Mouse (Mus musculus) liver, embryonic 14.5 days (tissue): ENCODE data around the gene Slc37a2. TPM values are rescaled to one million over a fixed set of nuclear protein-coding genes. Genes with fewer than 3 reads are reported as not detected.
A peak's percentile ranks its signal among the peaks of the same experiment; 100 is the strongest.

Experiments used
- ATAC-seq: fragments of 200-750 bp; cut with Nextera tagmentation; 2 replicates; pipeline ENCODE4 v1.8.0; 2017; ENCODE audit warnings: moderate number of reproducible peaks, mild to moderate bottlenecking, moderate library complexity; ENCODE audit not compliant: insufficient read depth
- DNase-seq, 3 experiments: peaks; one replicate each; pipeline ENCODE4 v3.0.0-alpha.2; 2012 to 2013; ENCODE audit warnings: low read depth in 3 of 3, low spot score in 3 of 3
- H3K27ac ChIP-seq: fragments of 300-500 bp; sonication (generic); 2 replicates; pipeline ENCODE4 v1.5.1; 2014; ENCODE audit warnings: moderate library complexity, mild to moderate bottlenecking, control low read depth, inconsistent platforms
- H3K27me3 ChIP-seq: fragments of 300-500 bp; sonication (generic); 2 replicates; pipeline ENCODE4 v1.6.1; 2014; ENCODE audit warnings: mild to moderate bottlenecking, low read length, moderate library complexity; ENCODE audit not compliant: control insufficient read depth, insufficient read depth
- H3K36me3 ChIP-seq: fragments of 300-500 bp; sonication (generic); replicated peaks from 2 replicates; pipeline ENCODE4 v1.6.1; 2014; ENCODE audit warnings: low read depth; ENCODE audit not compliant: control insufficient read depth, insufficient read depth
- H3K4me1 ChIP-seq, 2 experiments: fragments of 200-500 bp in 1 of 2; fragments of 300-500 bp in 1 of 2; sonication (generic) in 1 of 2; replicated peaks; 2 replicates each; pipeline ENCODE4 v1.6.1; 2012 to 2014; ENCODE audit warnings: antibody characterized with exemption in 1 of 2, inconsistent platforms in 1 of 2, low read length in 1 of 2; ENCODE audit not compliant: control insufficient read depth in 2 of 2, insufficient read depth in 2 of 2
- H3K4me2 ChIP-seq: fragments of 300-500 bp; sonication (generic); 2 replicates; pipeline ENCODE4 v1.6.1; 2014; ENCODE audit warnings: low read depth, mild to moderate bottlenecking, control low read depth, moderate library complexity
- H3K4me3 ChIP-seq, 2 experiments: fragments of 200-500 bp in 1 of 2; fragments of 300-500 bp in 1 of 2; sonication (generic) in 1 of 2; 2 replicates each; pipeline ENCODE4 v1.5.1; 2012 to 2014; ENCODE audit warnings: low read depth in 2 of 2, low read length in 2 of 2, mild to moderate bottlenecking in 2 of 2, control low read depth in 1 of 2, inconsistent platforms in 1 of 2, moderate library complexity in 1 of 2; ENCODE audit not compliant: insufficient read depth in 1 of 2
- H3K9ac ChIP-seq: fragments of 300-500 bp; sonication (generic); replicated peaks from 2 replicates; pipeline ENCODE4 v1.6.1; 2014; ENCODE audit warnings: mild to moderate bottlenecking, control low read depth, moderate library complexity
- H3K9me3 ChIP-seq: fragments of 300-500 bp; sonication (generic); 2 replicates; pipeline ENCODE4 v1.6.1; 2016; ENCODE audit warnings: low read length, mixed read lengths; ENCODE audit not compliant: control insufficient read depth
- CTCF ChIP-seq: IDR thresholded peaks from 2 replicates; pipeline ENCODE4 v1.5.1; 2016; ENCODE audit warnings: antibody characterized with exemption, low read depth, control low read depth
- EP300 ChIP-seq: IDR thresholded peaks from 2 replicates; pipeline ENCODE4 v1.6.1; 2016; ENCODE audit warnings: antibody characterized with exemption, low read depth
- WGBS: fragments of 180-500 bp; shearing (Covaris S2); extraction: QIAGEN DNeasy Blood & Tissue Kit; methylation state at CpG from one replicate; pipeline ENCODE4 v1.1.7; 2014; ENCODE audit not compliant: insufficient replicate concordance; 5-methylcytosine and 5-hydroxymethylcytosine counted together
- polyA plus RNA-seq, 2 experiments: library from polyadenylated mRNA; depleted of rRNA in 1 of 2; stranded (reverse) in 1 of 2; unstranded in 1 of 2; fragments of >200 nt; fragmentation: Nextera tagmentation in 1 of 2; extraction: Ambion mirVana in 1 of 2; gene quantifications; 2 replicates each; pipeline versions ENCODE4 v1.2.1 to v1.2.3; 2012 to 2014

Slc37a2 gene
- polyA plus RNA-seq, 2 experiments = 1.0 to 1.2 TPM

DNA sequence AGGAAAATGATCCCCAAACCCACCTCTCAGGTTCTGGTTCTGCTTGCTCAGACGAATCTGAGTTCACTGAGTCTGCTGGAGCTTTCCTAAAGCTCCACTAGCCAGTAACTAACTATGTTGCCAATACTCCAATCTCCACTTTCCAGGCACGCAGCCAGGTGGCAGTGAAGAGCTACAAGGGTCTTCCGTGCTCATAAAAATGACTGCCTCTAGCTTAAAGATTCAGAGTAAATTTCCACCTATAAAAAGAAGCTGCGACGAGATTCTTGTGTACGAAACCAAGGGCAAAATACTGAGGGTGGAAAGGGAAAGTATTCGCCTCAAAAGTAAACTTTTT lies 319 bp upstream of the Slc37a2 start:
- H3K9ac ChIP-seq = no peak overlapping the region
- TF ChIP-seq EP300 = no peak
- TF ChIP-seq CTCF = peak; percentile 60
- H3K4me3 ChIP-seq = peak overlapping the region; percentile 35 to 60; a peak in 2 of 4 replicates
- H3K9me3 ChIP-seq = no peaks in the 10 kb centered on the region
- no peak for DNase-seq
- peaks cover 0 to 2% of the 10 kb centered on the region in 2 experiments; a peak in 1 of 4 replicates for H3K4me1 ChIP-seq
- peaks cover 10% of the 10 kb centered on the region for H3K27me3 ChIP-seq
- no peak overlapping the region for H3K27ac ChIP-seq
- no peaks in the 10 kb centered on the region for H3K36me3 ChIP-seq
- no peak for ATAC-seq
- WGBS = 23% methylated on average over 7 of the region's 7 CpGs
- peak overlapping the region; percentile 58 for H3K4me2 ChIP-seq

DNA sequence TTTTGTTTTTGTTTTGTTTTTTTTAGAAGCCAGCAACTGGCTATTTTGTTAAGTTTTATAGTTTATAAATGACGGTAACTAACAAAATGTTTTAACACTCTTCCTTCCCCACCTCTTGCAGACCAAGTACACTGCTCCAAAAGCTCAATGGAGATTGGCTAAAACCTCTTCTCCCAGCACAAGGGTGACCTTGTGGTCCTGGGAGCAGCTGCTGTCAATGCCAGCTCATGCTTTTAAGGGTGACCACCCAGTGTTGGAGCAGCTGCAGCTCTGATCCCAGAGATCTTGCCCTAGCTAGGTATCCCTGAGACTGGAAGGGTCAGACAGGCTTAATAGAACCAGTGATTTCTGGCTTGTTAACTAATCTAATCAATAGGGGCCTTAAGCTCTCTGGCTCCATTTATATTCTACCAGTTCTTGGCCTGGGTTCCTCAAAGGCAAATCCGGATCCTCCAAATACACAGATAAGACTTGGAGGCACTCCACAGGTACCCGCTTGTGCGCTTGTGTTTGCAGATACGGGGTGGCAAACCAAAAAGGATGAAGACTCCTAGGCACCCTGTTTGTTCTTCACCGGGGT lies 917 bp downstream of the Slc37a2 start:
- H3K9ac ChIP-seq = no peak overlapping the region
- H3K27me3 ChIP-seq = peaks cover 10% of the 10 kb centered on the region
- peak overlapping the region; percentile 58 for H3K4me2 ChIP-seq
- no peak overlapping the region for H3K27ac ChIP-seq
- TF ChIP-seq EP300 (no peak), CTCF (no peak)
- H3K4me1 ChIP-seq = peaks cover 0 to 2% of the 10 kb centered on the region in 2 experiments; a peak in 1 of 4 replicates
- H3K4me3 ChIP-seq = peak overlapping the region in 1 of 2 experiments; percentile 60; a peak in 2 of 4 replicates
- 22% methylated on average over 6 of the region's 6 CpGs for WGBS
- no peak for ATAC-seq
- H3K9me3 ChIP-seq = no peaks in the 10 kb centered on the region
- H3K36me3 ChIP-seq = no peaks in the 10 kb centered on the region
- DNase-seq = no peak

DNA sequence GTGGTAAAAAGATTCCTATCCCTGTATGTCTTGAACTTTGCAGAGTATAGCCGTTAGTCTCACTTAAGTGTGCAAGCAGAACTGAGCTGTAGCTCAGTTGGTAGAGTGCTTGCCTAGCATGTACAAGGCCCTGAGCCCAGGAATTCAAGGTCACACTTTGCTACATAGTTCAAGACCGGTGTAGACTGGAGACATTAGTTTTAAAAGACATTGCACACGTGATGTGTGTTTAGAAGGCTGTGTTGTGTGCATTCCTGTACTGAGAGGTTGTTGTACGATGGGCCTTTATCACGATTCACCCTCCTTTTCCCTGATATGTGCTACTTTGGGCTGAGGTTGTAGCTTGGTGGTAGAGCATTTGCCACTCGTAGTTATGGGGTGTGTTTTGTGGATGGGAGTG lies 4.9 kb downstream of the Slc37a2 start:
- H3K4me2 ChIP-seq = no peak overlapping the region
- H3K27me3 ChIP-seq = peaks cover 10% of the 10 kb centered on the region
- no peak overlapping the region for H3K27ac ChIP-seq
- no peaks in the 10 kb centered on the region for H3K36me3 ChIP-seq
- ATAC-seq (no peak), DNase-seq (no peak)
- H3K9me3 ChIP-seq = no peaks in the 10 kb centered on the region
- no peak overlapping the region for H3K4me3 ChIP-seq
- peaks cover 0 to 6% of the 10 kb centered on the region in 2 experiments; a peak in 1 of 4 replicates for H3K4me1 ChIP-seq
- H3K9ac ChIP-seq = no peak overlapping the region
- 60% methylated on average over 6 of the region's 6 CpGs for WGBS
- no peak for TF ChIP-seq CTCF
- no peak for TF ChIP-seq EP300

DNA sequence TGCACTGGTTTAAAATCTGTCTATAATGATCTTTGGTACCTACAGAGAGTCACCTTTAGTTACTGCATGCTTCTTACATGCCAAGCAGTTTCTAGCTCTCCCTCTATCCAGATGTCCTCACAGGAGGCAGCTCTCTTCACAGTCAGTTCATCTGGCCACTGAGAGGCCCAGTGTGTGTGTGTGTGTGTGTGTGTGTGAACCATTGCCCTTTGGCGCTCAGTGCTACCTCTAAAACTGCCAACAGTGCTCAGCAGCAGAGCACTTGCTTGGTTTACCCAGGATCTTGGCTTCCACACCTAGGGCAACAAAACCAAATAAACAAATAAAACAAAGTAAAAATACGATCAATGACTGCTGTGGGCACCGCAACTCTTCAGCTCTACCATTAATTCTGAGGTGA lies 5.6 kb downstream of the Slc37a2 start:
- H3K36me3 ChIP-seq = no peaks in the 10 kb centered on the region
- H3K9me3 ChIP-seq = no peaks in the 10 kb centered on the region
- 69% methylated on average over 3 of the region's 3 CpGs for WGBS
- no peak overlapping the region for H3K4me3 ChIP-seq
- TF ChIP-seq EP300 = no peak
- no peak for TF ChIP-seq CTCF
- no peak overlapping the region for H3K4me2 ChIP-seq
- ATAC-seq (no peak), DNase-seq (no peak)
- H3K4me1 ChIP-seq = peaks cover 0 to 4% of the 10 kb centered on the region in 2 experiments; a peak in 1 of 4 replicates
- no peak overlapping the region for H3K27ac ChIP-seq
- peaks cover 5% of the 10 kb centered on the region for H3K27me3 ChIP-seq
- H3K9ac ChIP-seq = no peak overlapping the region

DNA sequence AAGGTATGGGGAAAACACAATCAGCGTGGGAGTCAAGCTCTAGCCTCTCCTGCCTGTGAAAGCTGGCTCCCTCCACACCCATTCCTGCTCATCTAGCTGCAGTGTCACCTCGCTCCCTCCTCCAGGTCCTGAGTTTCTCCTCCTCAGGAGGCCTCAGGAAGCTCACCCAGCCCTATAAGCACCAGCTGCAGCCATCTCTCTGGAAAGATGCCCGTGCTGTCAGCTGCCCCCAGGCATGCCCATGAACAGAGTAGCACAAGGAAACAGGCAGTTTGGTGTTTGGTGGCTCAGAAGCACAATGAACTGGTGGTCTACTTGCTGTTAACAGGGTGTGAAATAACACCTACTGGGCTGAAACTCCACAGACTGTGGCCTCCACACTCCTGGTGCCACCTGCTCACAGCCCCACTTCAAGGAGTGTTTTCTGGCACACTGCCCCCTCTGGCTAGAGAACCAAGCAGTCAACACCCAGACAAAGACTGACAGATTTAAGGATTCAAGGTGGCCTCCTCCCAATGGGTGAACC lies 7.1 kb downstream of the Slc37a2 start:
- no peak for ATAC-seq
- 48% methylated on average over 3 of the region's 3 CpGs for WGBS
- Histone ChIP-seq H3K9ac (no peak overlapping the region), H3K4me3 (no peak overlapping the region), H3K9me3 (no peaks in the 10 kb centered on the region), H3K4me2 (no peak overlapping the region), H3K36me3 (no peaks in the 10 kb centered on the region), H3K4me1 (peaks cover 0 to 4% of the 10 kb centered on the region in 2 experiments; a peak in 1 of 4 replicates), H3K27me3 (no peaks in the 10 kb centered on the region), H3K27ac (no peak overlapping the region)
- DNase-seq = no peak
- TF ChIP-seq EP300 = no peak
- peak; percentile 12; the same call in 1 of the 2 replicates for TF ChIP-seq CTCF
